Mouse (Mus musculus) Patski (cell line): Measurements from ENCODE around the gene Dctn3. TPM values are rescaled to one million over a fixed set of nuclear protein-coding genes. Genes with fewer than 3 reads are reported as not detected.
"Not testable (repeated sequence)": the region's sequence is repeated elsewhere in the genome, so short reads cannot be mapped to it uniquely, and the experiment has no call there.

Experiments used
- ATAC-seq: fragments of 100-300 bp; one replicate; pipeline ENCODE4 v1.8.0; 2021
- CTCF ChIA-PET: fragments of 350-600 bp; sonication (Branson Sonifier 250); formaldehyde crosslinking; loops from one replicate; lab custom pipeline; 2022; ENCODE audit warnings: inconsistent platforms; lab: Charles Lee
- POLR2A ChIA-PET: fragments of 350-600 bp; sonication (Branson Sonifier 250); formaldehyde crosslinking; loops from one replicate; lab custom pipeline; 2022; ENCODE audit warnings: antibody characterized with exemption, inconsistent platforms; lab: Charles Lee
- DNase-seq: peaks from one replicate; pipeline ENCODE4 v3.0.0-alpha.2; 2011; ENCODE audit warnings: low read depth, low spot score
- H3K27me3 ChIP-seq: fragments of 371-371 bp; one replicate; pipeline ENCODE4 v1.5.1; 2021
- CTCF ChIP-seq: fragments of 100-300 bp; IDR thresholded peaks from one replicate; pipeline ENCODE4 v1.5.1; 2021
- in situ Hi-C: fragments of 300-500 bp; cut with MboI; formaldehyde crosslinking; loops from 3 replicates; pipeline ENCODE4 v1.11.1; 2018; ENCODE audit warnings: low pct_unique_long_range_greater_than_20kb, mixed read lengths
- polyA plus RNA-seq: library from polyadenylated mRNA; unstranded; gene quantifications from one replicate; pipeline ENCODE4 v1.2.3, GENCODE M21; 2021

Dctn3 gene
- polyA plus RNA-seq = 116 TPM

DNA sequence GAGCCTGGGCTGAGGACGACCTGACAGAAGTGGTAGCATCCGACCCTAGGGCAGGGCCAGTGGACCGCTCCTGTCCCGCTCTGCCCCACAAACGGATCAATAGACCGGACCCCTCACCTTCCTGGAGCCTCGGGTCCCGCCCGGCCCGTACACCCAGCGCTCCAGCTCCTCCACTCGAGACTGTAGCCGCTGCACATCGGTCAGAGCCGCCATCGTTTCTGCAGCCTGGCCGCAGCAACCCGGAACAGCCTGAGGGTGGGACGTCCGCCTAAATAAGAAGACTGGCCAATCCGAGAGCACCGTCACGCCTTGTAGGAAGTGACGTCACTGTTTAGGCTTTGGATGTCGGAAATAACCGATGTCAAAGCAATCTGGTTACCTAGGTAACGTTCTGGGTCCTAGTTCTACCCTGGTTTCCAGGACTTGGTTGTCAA, at the start of gene Dctn3:
Gene Dctn3 (minus strand): TSS at position 253 of the 434 bp plus-strand sequence.
- ChIA-PET CTCF (interaction anchor here (1.7 kb wide), 1 partner anchor 20 kb away, joined by 4 read pairs; no protein-coding TSS in a partner anchor), POLR2A (interaction anchor here (2.2 kb wide), 1 partner anchor 9 kb away, joined by 7 read pairs; the partner anchor contains the start of gene Rpp25l)
- ATAC-seq (peak; percentile 97), DNase-seq (peak; percentile 82)
- peaks cover 10% of the 10 kb centered on the region for H3K27me3 ChIP-seq
- in situ Hi-C loops = loop anchor here (25.0 kb wide), 1 partner anchor 586 kb away; the partner anchor contains the start of gene Ube2r2
- no peak for TF ChIP-seq CTCF

- in situ Hi-C loops, DNase-seq, CTCF ChIA-PET, ATAC-seq, POLR2A ChIA-PET, H3K27me3 ChIP-seq: not testable (repeated sequence)
Measured at GRCm38 (mm10) chr4:41767301-41767700, 44.3 kb upstream of the Dctn3 start.

GRCm38 (mm10) chr4:41763176-41763575, 40.2 kb upstream of the Dctn3 start:
- in situ Hi-C loops, ATAC-seq, H3K27me3 ChIP-seq, CTCF ChIA-PET, POLR2A ChIA-PET, DNase-seq: not testable (repeated sequence)

GRCm38 (mm10) chr4:41762688-41763114, 39.7 kb upstream of the Dctn3 start:
- ATAC-seq, POLR2A ChIA-PET, in situ Hi-C loops, DNase-seq, CTCF ChIA-PET, H3K27me3 ChIP-seq: not testable (repeated sequence)

- no peaks in the 10 kb centered on the region for H3K27me3 ChIP-seq
- no peak for TF ChIP-seq CTCF
- ChIA-PET POLR2A (no interaction called here), CTCF (no interaction called here)
- in situ Hi-C loops = no loop called here
- DNase-seq = no peak
- no peak for ATAC-seq
Measured at GRCm38 (mm10) chr4:41762099-41762687, 39.2 kb upstream of the Dctn3 start.

DNA sequence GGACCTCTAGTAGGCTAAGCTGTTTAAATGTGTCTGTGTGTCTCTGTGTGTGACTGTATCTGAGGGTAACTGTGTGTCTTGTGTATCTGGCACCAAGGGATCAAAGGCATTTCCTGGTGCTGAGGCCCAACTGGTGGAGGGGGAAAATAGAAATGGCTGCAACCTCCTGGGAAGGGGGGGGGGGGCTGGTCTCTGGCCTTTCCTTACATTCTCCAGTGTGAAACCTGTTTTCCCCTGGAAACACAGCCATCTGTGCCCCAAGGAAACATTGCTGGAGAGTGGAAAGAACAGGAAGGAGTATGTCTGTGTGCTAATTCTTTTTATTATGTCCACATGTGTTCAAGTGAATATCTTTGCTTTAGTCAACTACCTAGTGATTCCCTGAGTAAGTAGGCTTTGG, 38.7 kb upstream of the Dctn3 start:
- TF ChIP-seq CTCF = no peak
- ChIA-PET POLR2A (no interaction called here), CTCF (interaction anchor here (1.3 kb wide), 1 partner anchor 20 kb away, joined by 3 read pairs; no protein-coding TSS in a partner anchor)
- DNase-seq = no peak
- H3K27me3 ChIP-seq = no peaks in the 10 kb centered on the region
- in situ Hi-C loops = no loop called here
- ATAC-seq = no peak

- no peaks in the 10 kb centered on the region for H3K27me3 ChIP-seq
- no peak for TF ChIP-seq CTCF
- ATAC-seq (no peak), DNase-seq (no peak)
- in situ Hi-C loops = no loop called here
- POLR2A ChIA-PET = no interaction called here
- CTCF ChIA-PET = interaction anchor here (1.3 kb wide), 1 partner anchor 19 kb away, joined by 3 read pairs; no protein-coding TSS in a partner anchor
Measured at GRCm38 (mm10) chr4:41760911-41761310, 37.9 kb upstream of the Dctn3 start.

GRCm38 (mm10) chr4:41760288-41760721, 37.3 kb upstream of the Dctn3 start:
- CTCF ChIA-PET = interaction anchor here (1.3 kb wide), 1 partner anchor 18 kb away, joined by 3 read pairs; no protein-coding TSS in a partner anchor
- DNase-seq = peak; percentile 77
- peak; percentile 92 for ATAC-seq
- in situ Hi-C loops = no loop called here
- no peaks in the 10 kb centered on the region for H3K27me3 ChIP-seq
- no peak for TF ChIP-seq CTCF
- POLR2A ChIA-PET = no interaction called here

DNA sequence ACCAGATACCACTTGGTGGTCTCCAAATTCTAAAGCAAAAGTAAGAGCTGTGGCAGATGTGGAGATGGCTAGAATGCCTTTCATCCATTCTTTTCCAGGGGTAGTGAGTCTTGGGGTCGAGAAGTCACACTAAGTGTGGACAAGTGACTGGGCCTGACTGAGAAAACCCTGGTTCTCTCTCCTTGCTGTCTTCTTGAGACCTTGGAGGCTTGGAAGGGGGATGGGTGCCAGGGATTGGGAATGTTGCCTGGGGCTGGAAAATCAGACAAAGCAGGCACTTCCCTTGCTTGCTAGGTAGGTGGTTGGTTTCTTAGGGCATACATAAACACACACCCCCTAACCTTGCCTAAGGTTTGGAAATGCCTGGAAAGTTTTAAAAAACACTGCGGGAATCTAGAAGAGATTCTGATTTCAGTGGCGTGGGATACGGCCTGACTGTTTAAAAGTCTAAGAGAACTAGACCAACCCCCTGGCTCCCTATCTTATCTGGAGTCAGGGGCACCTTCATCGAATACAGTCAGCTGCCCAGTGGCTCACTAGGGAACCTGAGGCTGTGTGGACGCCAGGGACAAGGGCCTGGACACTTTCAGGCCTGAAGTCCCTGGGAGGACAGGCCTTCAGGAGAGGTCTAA, 36.8 kb upstream of the Dctn3 start:
- no peak for DNase-seq
- CTCF ChIA-PET = no interaction called here
- no peaks in the 10 kb centered on the region for H3K27me3 ChIP-seq
- no peak for TF ChIP-seq CTCF
- in situ Hi-C loops = no loop called here
- POLR2A ChIA-PET = no interaction called here
- no peak for ATAC-seq

- DNase-seq = no peak
- in situ Hi-C loops = no loop called here
- CTCF ChIA-PET = no interaction called here
Measured at GRCm38 (mm10) chr4:41759206-41759605, 36.2 kb upstream of the Dctn3 start.

GRCm38 (mm10) chr4:41758701-41759100, 35.7 kb upstream of the Dctn3 start:
- DNase-seq (no peak), ATAC-seq (no peak)
- ChIA-PET POLR2A (no interaction called here), CTCF (no interaction called here)
- H3K27me3 ChIP-seq = no peaks in the 10 kb centered on the region
- TF ChIP-seq CTCF = no peak
- in situ Hi-C loops = no loop called here

More at GRCm38 (mm10) chr4:41759206-41759605, 36.2 kb upstream of the Dctn3 start:
- no peaks in the 10 kb centered on the region for H3K27me3 ChIP-seq
- TF ChIP-seq CTCF = no peak
- no peak for ATAC-seq
- POLR2A ChIA-PET = no interaction called here
